Mouse (Mus musculus): ENCODE measurements around the gene Tspan12. TPM values are rescaled to one million over a fixed set of nuclear protein-coding genes. Genes with fewer than 3 reads are reported as not detected.

Tspan12 gene
- polyA plus RNA-seq, 1 experiment = 11.8 TPM

DNA sequence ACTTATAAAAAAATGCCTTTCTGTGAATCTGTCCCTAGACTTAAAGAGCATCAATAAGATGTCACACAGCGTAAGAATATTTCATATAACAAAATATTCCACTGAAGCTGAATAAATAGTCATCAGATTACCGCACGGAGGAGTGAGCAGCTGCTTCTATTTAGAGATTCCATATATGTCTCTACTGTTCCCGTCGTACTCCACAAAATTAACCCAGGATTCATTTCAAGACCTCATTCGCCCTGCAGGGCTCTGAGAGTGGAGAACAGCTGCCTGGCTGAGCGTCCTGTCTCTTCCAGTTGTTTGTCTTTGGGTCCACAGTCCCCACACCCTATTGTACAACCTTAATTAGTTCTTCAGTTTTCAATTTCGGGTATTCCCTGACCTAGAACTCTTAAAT lies 11.9 kb upstream of the Tspan12 start:
- TF ChIP-seq MYOD1 (IDR thresholded peaks at IDR 0.05; ENCODE audit: control insufficient read depth in 1 of 3, insufficient read length in 2 of 3, low read depth in 2 of 3) (peak in 1 of 3 experiments; percentile 29), MYOG (IDR thresholded peaks at IDR 0.05; ENCODE audit: control insufficient read depth in 1 of 3, insufficient read depth in 1 of 3, insufficient read length in 2 of 3, low read depth in 2 of 3) (no peak), TCF12 (IDR thresholded peaks at IDR 0.05; ENCODE audit: insufficient read depth, poor library complexity, severe bottlenecking) (no peak), CEBPB (IDR thresholded peaks at IDR 0.05; ENCODE audit: insufficient read depth, poor library complexity, severe bottlenecking) (no peak), REST (IDR thresholded peaks at IDR 0.05; ENCODE audit: insufficient read depth, insufficient read length) (no peak), TCF3 (IDR thresholded peaks at IDR 0.05; ENCODE audit: insufficient read length, low read depth) (no peak)
- H3K4me3 ChIP-seq = no peak overlapping the region
- no peaks in the 10 kb centered on the region for H3K79me2 ChIP-seq (ENCODE audit: control insufficient read depth, insufficient read depth)
- H3K36me3 ChIP-seq (ENCODE audit: control insufficient read depth, insufficient read depth) = no peaks in the 10 kb centered on the region
- no peaks in the 10 kb centered on the region for H3K27me3 ChIP-seq (ENCODE audit: control insufficient read depth, insufficient read depth, insufficient read length)
- H3K4me2 ChIP-seq (ENCODE audit: low read depth) = peak overlapping the region; percentile 37
- no peak overlapping the region for H3ac ChIP-seq (ENCODE audit: control insufficient read depth, insufficient read length)

DNA sequence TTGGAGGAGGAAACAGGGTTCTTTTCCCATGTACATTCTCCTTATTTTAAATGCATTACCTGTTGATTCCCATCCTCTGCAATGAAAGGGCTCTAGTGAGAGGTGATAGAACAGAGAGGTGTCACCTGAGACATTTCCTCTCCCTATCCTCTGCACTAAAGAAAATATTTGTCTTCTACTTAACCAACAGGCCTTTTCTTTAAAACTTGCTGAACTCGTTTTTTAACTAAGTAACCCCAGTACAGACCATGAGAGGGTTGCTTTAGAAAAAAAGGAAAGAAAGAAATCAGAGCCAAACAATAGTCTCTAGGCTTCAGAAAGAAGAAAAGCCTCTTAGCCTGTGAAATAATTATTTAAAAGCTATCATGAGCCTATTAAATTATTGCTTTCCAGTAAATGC lies 11.2 kb upstream of the Tspan12 start:
- Histone ChIP-seq H3K27me3 (ENCODE audit: control insufficient read depth, insufficient read depth, insufficient read length) (no peaks in the 10 kb centered on the region), H3K36me3 (ENCODE audit: control insufficient read depth, insufficient read depth) (no peaks in the 10 kb centered on the region), H3K79me2 (ENCODE audit: control insufficient read depth, insufficient read depth) (no peaks in the 10 kb centered on the region), H3K4me2 (ENCODE audit: low read depth) (no peak overlapping the region), H3K4me3 (no peak overlapping the region), H3ac (ENCODE audit: control insufficient read depth, insufficient read length) (no peak overlapping the region)
- TF ChIP-seq TCF12 (IDR thresholded peaks at IDR 0.05; ENCODE audit: insufficient read depth, poor library complexity, severe bottlenecking) (no peak), MYOG (IDR thresholded peaks at IDR 0.05; ENCODE audit: control insufficient read depth in 1 of 3, insufficient read depth in 1 of 3, insufficient read length in 2 of 3, low read depth in 2 of 3) (no peak), REST (IDR thresholded peaks at IDR 0.05; ENCODE audit: insufficient read depth, insufficient read length) (no peak), CEBPB (IDR thresholded peaks at IDR 0.05; ENCODE audit: insufficient read depth, poor library complexity, severe bottlenecking) (no peak), MAX (IDR thresholded peaks at IDR 0.05; ENCODE audit: low read depth) (no peak)

DNA sequence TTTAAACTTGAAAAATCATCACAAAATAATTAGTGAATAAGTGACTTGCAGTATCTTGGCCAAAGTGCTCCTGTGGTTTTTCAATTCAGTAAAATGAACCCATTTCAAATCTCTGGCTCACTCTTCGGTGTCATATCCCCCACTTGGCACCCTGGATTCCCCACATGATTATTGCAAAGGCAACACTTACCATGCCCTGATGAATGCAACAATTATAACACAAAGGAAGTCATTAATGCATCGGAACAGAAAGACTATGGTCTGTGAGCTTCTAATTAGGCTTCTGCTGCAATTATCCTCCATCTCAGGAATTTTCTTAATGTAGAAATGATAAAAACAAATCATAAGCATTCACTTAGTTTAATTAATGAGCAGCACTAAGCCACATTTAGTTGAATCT lies 9.0 kb upstream of the Tspan12 start:
- TF ChIP-seq MYOG (IDR thresholded peaks at IDR 0.05; ENCODE audit: control insufficient read depth in 1 of 3, insufficient read depth in 1 of 3, insufficient read length in 2 of 3, low read depth in 2 of 3) (no peak), TCF12 (IDR thresholded peaks at IDR 0.05; ENCODE audit: insufficient read depth, poor library complexity, severe bottlenecking) (no peak), USF1 (IDR thresholded peaks at IDR 0.05; ENCODE audit: low read depth) (no peak), POLR2A (IDR thresholded peaks at IDR 0.05; ENCODE audit: insufficient read length, low read depth) (no peak)
- Histone ChIP-seq H3K4me3 (no peak overlapping the region), H3K27me3 (ENCODE audit: control insufficient read depth, insufficient read depth, insufficient read length) (no peaks in the 10 kb centered on the region), H3K4me2 (ENCODE audit: low read depth) (no peak overlapping the region), H3K36me3 (ENCODE audit: control insufficient read depth, insufficient read depth) (no peaks in the 10 kb centered on the region), H3ac (ENCODE audit: control insufficient read depth, insufficient read length) (no peak overlapping the region), H3K79me2 (ENCODE audit: control insufficient read depth, insufficient read depth) (no peaks in the 10 kb centered on the region)

DNA sequence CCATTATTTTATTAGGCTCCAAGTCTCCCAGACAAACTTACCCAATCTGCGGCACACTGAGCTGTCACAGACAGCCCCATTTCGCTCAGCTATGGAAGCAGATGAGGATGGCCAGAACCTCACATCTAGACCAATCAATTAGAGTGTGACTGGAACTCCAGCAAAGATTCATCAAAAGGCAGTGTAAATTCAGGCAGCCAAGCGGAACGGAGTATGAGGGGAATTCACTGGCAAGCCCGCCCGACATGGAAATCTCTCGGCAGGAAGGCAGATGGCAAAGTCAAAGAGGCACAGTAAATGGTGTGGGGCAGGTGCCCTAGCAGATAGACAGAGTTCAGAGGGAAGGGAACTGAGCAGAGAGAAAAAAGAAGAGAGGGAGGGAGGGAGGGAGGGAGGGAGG lies 5.5 kb upstream of the Tspan12 start:
- no peak overlapping the region for H3K4me3 ChIP-seq
- no peaks in the 10 kb centered on the region for H3K36me3 ChIP-seq (ENCODE audit: control insufficient read depth, insufficient read depth)
- H3ac ChIP-seq (ENCODE audit: control insufficient read depth, insufficient read length) = no peak overlapping the region
- H3K27me3 ChIP-seq (ENCODE audit: control insufficient read depth, insufficient read depth, insufficient read length) = no peaks in the 10 kb centered on the region
- H3K79me2 ChIP-seq (ENCODE audit: control insufficient read depth, insufficient read depth) = no peaks in the 10 kb centered on the region
- H3K4me2 ChIP-seq (ENCODE audit: low read depth) = no peak overlapping the region
- no peak for TF ChIP-seq MYOG (IDR thresholded peaks at IDR 0.05; ENCODE audit: control insufficient read depth in 1 of 3, insufficient read depth in 1 of 3, insufficient read length in 2 of 3, low read depth in 2 of 3)
- TF ChIP-seq USF1 (IDR thresholded peaks at IDR 0.05; ENCODE audit: low read depth) = no peak
- TF ChIP-seq TCF12 (IDR thresholded peaks at IDR 0.05; ENCODE audit: insufficient read depth, poor library complexity, severe bottlenecking) = no peak
- no peak for TF ChIP-seq POLR2AphosphoS2 (IDR thresholded peaks at IDR 0.05; ENCODE audit: insufficient read length, low read depth)
- TF ChIP-seq MAX (IDR thresholded peaks at IDR 0.05; ENCODE audit: low read depth) = no peak
- no peak for TF ChIP-seq E2F4 (IDR thresholded peaks at IDR 0.05; ENCODE audit: insufficient read depth)
- no peak for TF ChIP-seq CEBPB (IDR thresholded peaks at IDR 0.05; ENCODE audit: insufficient read depth, poor library complexity, severe bottlenecking)
- no peak for TF ChIP-seq REST (IDR thresholded peaks at IDR 0.05; ENCODE audit: insufficient read depth, insufficient read length)
- no peak for TF ChIP-seq POLR2A (IDR thresholded peaks at IDR 0.05; ENCODE audit: insufficient read length, low read depth)
- TF ChIP-seq TCF3 (IDR thresholded peaks at IDR 0.05; ENCODE audit: insufficient read length, low read depth) = no peak
- no peak for TF ChIP-seq MYOD1 (IDR thresholded peaks at IDR 0.05; ENCODE audit: control insufficient read depth in 1 of 3, insufficient read length in 2 of 3, low read depth in 2 of 3)
- no peak for TF ChIP-seq SRF (IDR thresholded peaks at IDR 0.05; ENCODE audit: control insufficient read depth, insufficient read length, low read depth)

DNA sequence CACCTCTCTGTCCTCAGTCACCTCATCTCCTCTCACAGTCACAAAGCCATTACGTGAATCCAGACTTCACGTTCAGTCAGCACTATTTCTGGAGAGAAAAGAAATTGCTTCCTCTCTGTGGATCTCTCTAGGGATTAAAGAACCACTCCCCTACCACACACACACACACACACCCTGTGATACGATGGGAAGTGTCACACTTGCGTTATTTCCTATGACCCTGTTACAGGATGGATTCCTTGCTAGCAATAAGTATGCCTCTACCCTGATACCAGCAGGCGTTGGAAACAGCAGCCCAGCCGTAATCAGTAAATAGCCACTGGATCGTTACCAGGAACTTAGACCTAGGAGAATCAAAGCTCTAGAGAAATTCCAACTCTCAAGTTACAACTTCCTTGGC lies 3.6 kb upstream of the Tspan12 start:
- H3K27me3 ChIP-seq (ENCODE audit: control insufficient read depth, insufficient read depth, insufficient read length) = no peaks in the 10 kb centered on the region
- H3K4me3 ChIP-seq = no peak overlapping the region
- H3ac ChIP-seq (ENCODE audit: control insufficient read depth, insufficient read length) = no peak overlapping the region
- H3K79me2 ChIP-seq (ENCODE audit: control insufficient read depth, insufficient read depth) = peaks cover 4% of the 10 kb centered on the region
- no peaks in the 10 kb centered on the region for H3K36me3 ChIP-seq (ENCODE audit: control insufficient read depth, insufficient read depth)
- TF ChIP-seq TCF12 (IDR thresholded peaks at IDR 0.05; ENCODE audit: insufficient read depth, poor library complexity, severe bottlenecking) (no peak), SRF (IDR thresholded peaks at IDR 0.05; ENCODE audit: control insufficient read depth, insufficient read length, low read depth) (no peak), USF1 (IDR thresholded peaks at IDR 0.05; ENCODE audit: low read depth) (no peak), E2F4 (IDR thresholded peaks at IDR 0.05; ENCODE audit: insufficient read depth) (no peak), REST (IDR thresholded peaks at IDR 0.05; ENCODE audit: insufficient read depth, insufficient read length) (no peak), MYOG (IDR thresholded peaks at IDR 0.05; ENCODE audit: control insufficient read depth in 1 of 3, insufficient read depth in 1 of 3, insufficient read length in 2 of 3, low read depth in 2 of 3) (no peak), MYOD1 (IDR thresholded peaks at IDR 0.05; ENCODE audit: control insufficient read depth in 1 of 3, insufficient read length in 2 of 3, low read depth in 2 of 3) (no peak), POLR2A (IDR thresholded peaks at IDR 0.05; ENCODE audit: insufficient read length, low read depth) (no peak), CEBPB (IDR thresholded peaks at IDR 0.05; ENCODE audit: insufficient read depth, poor library complexity, severe bottlenecking) (no peak), TCF3 (IDR thresholded peaks at IDR 0.05; ENCODE audit: insufficient read length, low read depth) (no peak), POLR2AphosphoS2 (IDR thresholded peaks at IDR 0.05; ENCODE audit: insufficient read length, low read depth) (no peak), MAX (IDR thresholded peaks at IDR 0.05; ENCODE audit: low read depth) (no peak)
- H3K4me2 ChIP-seq (ENCODE audit: low read depth) = peak overlapping the region; percentile 42

Measured in myocyte (in vitro differentiated cells).